Mouse (Mus musculus): Measurements from ENCODE around the gene Cplane1.

DNA sequence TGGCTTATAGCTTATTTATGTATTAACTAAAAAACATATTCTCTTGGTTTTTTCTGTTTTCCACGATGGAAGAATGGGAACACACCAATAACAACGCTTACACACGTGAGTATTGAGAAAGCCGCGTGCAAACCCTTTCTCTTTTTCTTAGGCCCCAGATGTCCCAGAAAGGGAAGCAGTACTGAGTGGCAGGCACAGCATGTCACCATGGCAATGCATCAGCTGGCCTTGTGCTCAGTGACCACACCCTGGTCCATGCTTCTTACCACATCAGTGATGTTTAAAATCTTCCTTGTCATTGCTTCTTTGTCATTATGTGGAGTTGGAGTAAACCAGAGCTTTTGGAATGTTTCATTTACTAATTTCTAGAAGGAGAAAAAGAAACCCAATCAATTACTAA, 150.3 kb downstream of the Cplane1 start:
- TF ChIP-seq MAX (IDR thresholded peaks at IDR 0.05) (no peak), CTCF (IDR thresholded peaks at IDR 0.05; ENCODE audit: control insufficient read depth, insufficient read depth, insufficient read length) (no peak)

Data from C2C12 (cell line).